Mouse (Mus musculus) macrophage (primary cell): ENCODE measurements around the gene 4933407L21Rik. TPM values are rescaled to one million over a fixed set of nuclear protein-coding genes. Genes with fewer than 3 reads are reported as not detected.
A peak's percentile ranks its signal among the peaks of the same experiment; 100 is the strongest.

ENCODE experiments used
- H3K27ac ChIP-seq: fragments of 350-480 bp; formaldehyde crosslinking; 2 replicates; pipeline ENCODE4 v1.9.0; 2021
- H3K36me3 ChIP-seq: fragments of 350-480 bp; formaldehyde crosslinking; 2 replicates; pipeline ENCODE4 v1.9.0; 2021; ENCODE audit errors: inconsistent target
- H3K4me3 ChIP-seq: fragments of 350-480 bp; formaldehyde crosslinking; 2 replicates; pipeline ENCODE4 v1.9.0; 2021; ENCODE audit errors: inconsistent target
- H3K79me2 ChIP-seq: fragments of 350-480 bp; formaldehyde crosslinking; 2 replicates; pipeline ENCODE4 v1.9.0; 2021; ENCODE audit errors: inconsistent target
- WGBS: methylation state at CpG from one replicate; pipeline ENCODE4 v1.1.7; 2026; ENCODE audit warnings: inconsistent platforms; ENCODE audit not compliant: missing documents; 5-methylcytosine and 5-hydroxymethylcytosine counted together
- polyA plus RNA-seq: library from polyadenylated mRNA; stranded (reverse); fragments of 250-400 nt; gene quantifications from 3 replicates; pipeline ENCODE4 v1.2.4, GENCODE M21; 2018; ENCODE audit warnings: inconsistent platforms
- total RNA-seq, 78 experiments: library from RNA; depleted of rRNA; stranded (reverse); fragments of 250-400 nt; gene quantifications; 1 replicate in 9 of 78; 2 replicates in 24 of 78; 3 replicates in 43 of 78; 4 replicates in 2 of 78; pipeline ENCODE4 v1.2.4; 2018; ENCODE audit warnings: inconsistent platforms in 56 of 78

Gene 4933407L21Rik
- total RNA-seq (2018; cell fraction: chromatin; rRNA removed) = 1 to 10 TPM in 2 of 26 experiments, under 1 TPM in 8, not detected in 16; 0.27 to 3.3 (median 0.60) TPM
- total RNA-seq (2018; cell fraction: cytosol; rRNA removed) = not detected
- total RNA-seq (2018; cell fraction: nucleus; rRNA removed) = 1 to 10 TPM in 1 of 26 experiments, under 1 TPM in 8, not detected in 17; 0.12 to 1.7 (median 0.56) TPM
- polyA plus RNA-seq = not detected in 3 replicates

DNA sequence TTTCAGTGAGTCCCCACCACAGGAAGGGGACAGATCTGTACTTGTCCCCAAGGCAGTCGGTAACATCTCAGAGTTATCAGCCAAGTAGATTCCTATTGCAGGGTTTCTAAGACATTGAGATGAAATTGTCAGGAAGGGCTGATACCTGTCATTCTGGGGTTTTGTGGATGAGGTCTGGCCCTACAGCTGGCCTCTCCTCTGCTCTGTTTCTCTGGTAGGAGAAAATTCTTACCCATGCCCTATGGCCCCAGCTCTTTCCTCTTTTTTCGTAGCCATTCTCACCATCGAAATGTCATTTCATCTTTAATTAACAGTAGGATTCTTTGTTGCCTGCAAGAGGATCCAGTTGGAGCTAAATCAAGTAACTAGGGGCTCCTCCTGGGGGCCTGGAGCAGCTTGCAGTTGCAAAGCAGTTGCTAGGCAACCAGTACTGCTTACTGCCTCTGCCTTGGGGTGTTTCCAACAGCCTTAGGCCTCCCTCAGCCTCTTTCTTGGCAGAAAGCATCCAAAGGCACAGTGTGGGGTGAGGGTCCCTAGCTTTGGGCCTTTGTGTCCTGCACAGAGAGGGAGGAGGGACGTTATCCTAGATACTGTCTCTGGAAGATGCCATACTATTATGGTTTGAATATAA is at the start of gene 4933407L21Rik:
Gene 4933407L21Rik (plus strand): TSS at position 427 of the 631 bp plus-strand sequence.
- Histone ChIP-seq H3K36me3 (no peaks in the 10 kb centered on the region), H3K4me3 (no peak within 1 kb of the TSS), H3K79me2 (no peaks in the 10 kb centered on the region), H3K27ac (no peak within 1 kb of the TSS)
- WGBS = 72% methylated on average over 4 of the region's 4 CpGs

GRCm38 (mm10) chr1:85882003-85882402 is 46.3 kb upstream of the 4933407L21Rik start:
- WGBS = 96% methylated on average over 12 of the region's 12 CpGs
- Histone ChIP-seq H3K36me3 (no peaks in the 10 kb centered on the region), H3K79me2 (no peaks in the 10 kb centered on the region), H3K4me3 (no peak overlapping the region), H3K27ac (no peak overlapping the region)

GRCm38 (mm10) chr1:85887221-85887620 is 41.1 kb upstream of the 4933407L21Rik start:
- 85% methylated on average over 7 of the region's 7 CpGs for WGBS
- H3K36me3 ChIP-seq = no peaks in the 10 kb centered on the region
- H3K27ac ChIP-seq = no peak overlapping the region
- no peaks in the 10 kb centered on the region for H3K79me2 ChIP-seq
- H3K4me3 ChIP-seq = no peak overlapping the region

DNA sequence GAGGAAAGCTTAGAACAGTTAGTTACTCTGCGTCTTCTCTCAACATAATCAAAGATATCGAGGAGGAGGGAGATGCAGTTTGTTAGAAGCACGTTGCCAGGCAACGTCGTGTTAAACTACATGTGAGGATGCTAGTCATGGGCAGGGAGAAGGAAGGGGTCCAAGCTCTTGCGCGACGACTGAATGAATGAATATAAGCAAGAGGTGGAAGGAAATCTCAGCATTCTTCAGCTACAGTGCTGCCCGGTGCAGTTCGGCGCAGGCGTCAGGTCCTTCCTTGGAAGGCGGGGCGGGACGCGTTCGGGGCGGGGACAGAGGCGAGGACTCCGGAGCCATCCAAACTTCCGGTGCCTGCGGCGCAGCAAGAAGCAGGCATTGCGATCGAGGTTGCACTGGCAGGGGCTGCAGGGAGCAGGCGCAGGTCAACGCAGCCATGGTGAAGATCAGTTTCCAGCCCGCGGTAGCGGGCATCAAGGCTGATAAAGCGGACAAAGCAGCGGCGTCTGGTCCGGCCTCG is 34.0 kb upstream of the 4933407L21Rik start, which contains the start of gene Itm2c:
Gene Itm2c (plus strand): TSS at position 51 of the 517 bp plus-strand sequence.
- peaks cover 46% of the 10 kb centered on the region for H3K79me2 ChIP-seq

DNA sequence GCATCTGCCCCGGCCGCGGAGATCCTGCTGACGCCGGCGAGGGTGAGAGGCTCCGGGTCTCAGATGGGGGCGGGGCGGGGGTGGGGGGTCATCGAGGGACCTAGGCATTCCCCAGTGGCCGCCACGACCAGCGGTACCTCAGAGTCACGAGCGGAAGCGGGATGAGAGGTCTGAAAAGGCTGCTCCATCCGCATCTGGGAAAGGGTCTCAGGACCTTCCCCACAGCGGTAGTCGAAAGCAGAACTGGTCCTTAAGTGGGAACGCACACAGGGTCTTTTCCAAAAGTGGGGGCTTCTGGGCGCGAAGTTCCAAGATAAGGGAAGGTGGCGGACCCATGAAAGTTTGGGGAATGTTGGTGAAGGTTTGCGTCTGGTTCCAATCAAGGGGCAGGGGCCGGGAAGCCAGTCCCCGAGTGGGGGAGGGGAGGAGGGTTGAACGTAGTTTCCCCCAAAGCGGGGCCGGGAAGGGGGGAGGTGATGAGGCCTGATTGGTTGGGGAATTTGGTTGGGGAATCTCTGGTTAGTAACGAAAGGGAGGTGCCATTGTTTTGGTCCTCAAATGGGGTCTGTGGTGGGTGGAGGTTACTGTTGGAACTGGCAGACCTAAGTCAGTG is 33.4 kb upstream of the 4933407L21Rik start:
- Histone ChIP-seq H3K27ac (peak overlapping the region; percentile 74), H3K4me3 (peak overlapping the region; percentile 90), H3K36me3 (no peaks in the 10 kb centered on the region), H3K79me2 (peaks cover 52% of the 10 kb centered on the region)
- 1% methylated on average over 30 of the region's 30 CpGs for WGBS

More for the DNA sequence above, 34.0 kb upstream of the 4933407L21Rik start, which contains the start of gene Itm2c:
- no peaks in the 10 kb centered on the region for H3K36me3 ChIP-seq
- peak within 1 kb of the TSS; percentile 90 for H3K4me3 ChIP-seq
- H3K27ac ChIP-seq = peak within 1 kb of the TSS; percentile 74
- WGBS = 2% methylated on average over 34 of the region's 35 CpGs

DNA sequence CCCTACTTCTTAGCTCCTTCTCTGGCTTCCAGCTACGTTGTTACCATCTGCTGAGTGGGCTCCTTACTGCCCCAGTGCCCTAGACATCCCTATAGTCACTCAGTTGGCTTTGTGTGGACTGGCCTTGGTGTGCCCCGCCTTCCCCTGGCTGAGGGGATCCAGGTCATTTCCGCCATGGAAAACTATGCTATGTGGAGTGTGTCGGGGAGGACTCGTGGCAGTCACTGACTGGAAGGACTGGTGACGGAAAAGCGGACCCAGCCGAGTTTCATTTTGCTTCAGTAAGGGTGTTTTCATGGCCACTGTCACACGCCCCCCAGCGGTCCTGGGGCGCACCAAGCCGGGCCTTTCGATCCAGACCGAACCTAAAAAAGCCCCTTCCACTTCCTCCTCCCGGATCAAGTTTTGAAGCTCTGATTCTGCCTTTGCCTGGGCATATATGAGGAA is 32.9 kb upstream of the 4933407L21Rik start:
- H3K4me3 ChIP-seq = peak overlapping the region; percentile 90
- peak overlapping the region; percentile 74 for H3K27ac ChIP-seq
- H3K36me3 ChIP-seq = no peaks in the 10 kb centered on the region
- 10% methylated on average over 13 of the region's 15 CpGs for WGBS
- peaks cover 57% of the 10 kb centered on the region for H3K79me2 ChIP-seq

DNA sequence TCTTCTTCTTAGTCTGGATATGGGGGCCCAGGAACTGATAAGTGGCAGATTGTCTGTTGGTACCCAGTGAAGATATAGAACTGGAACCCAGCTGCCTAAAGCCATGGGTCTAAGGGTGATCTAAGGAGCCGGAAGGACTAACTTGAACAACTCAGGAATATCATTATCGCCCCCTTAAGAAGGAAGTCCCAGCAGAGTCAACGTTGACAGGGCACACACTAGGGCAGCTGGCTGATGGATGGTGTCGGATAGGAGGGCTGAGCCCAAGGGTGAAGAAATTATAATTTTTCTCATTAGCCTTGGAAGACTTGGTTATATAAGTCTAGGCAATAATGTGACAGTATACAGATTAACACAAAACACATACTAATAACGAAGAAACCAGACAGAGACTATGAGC is 32.2 kb upstream of the 4933407L21Rik start:
- Histone ChIP-seq H3K79me2 (peaks cover 64% of the 10 kb centered on the region), H3K4me3 (peak overlapping the region; percentile 90; the same call in 1 of the 2 replicates)
- WGBS = 88% methylated on average over 5 of the region's 5 CpGs

DNA sequence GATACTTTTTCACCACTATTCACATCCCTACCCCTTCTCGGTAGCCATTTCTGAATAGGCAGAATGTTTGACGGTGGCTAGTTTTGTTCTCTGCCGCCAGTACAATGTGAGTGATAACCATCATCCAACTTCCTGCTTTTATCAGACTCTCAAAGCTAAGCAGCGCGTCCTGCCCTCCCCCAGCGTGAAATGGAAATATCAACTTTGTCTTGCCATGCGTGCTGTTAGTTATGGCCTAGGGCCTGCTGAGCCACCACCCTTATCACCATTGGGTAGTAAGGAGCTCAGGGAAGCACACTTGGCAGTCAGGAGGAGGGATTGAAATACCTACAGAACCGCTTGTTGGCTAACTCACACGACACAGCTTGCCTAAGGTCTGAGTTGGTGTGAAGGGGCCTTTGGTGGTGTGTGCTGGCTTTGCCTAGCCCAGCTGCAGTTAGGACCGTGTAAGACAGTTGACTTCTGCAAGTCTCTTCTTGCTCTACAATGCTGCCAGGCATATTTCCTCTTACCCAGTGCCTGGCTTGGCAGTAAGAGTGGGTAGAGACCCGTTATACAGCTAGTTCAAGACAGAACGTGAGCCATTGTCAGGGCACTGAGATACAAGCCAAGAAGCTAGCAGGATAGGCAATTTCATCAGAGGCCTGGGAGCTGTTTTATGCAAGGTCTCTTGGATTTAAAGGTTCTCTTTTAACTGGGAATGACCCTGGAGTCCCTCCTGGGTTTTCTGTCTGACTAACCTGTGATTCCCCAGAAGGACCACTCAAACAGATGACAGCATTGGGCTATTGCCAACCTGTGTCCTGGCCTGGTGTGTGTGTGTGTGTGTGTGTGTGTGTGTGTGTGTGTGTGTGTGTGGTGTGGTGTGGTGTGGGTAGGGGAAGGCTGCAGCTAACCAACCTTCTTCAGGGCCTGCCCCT is 31.2 kb upstream of the 4933407L21Rik start:
- H3K79me2 ChIP-seq = peaks cover 74% of the 10 kb centered on the region
- no peak overlapping the region for H3K4me3 ChIP-seq
- 49% methylated on average over 12 of the region's 12 CpGs for WGBS
- H3K27ac ChIP-seq = no peak overlapping the region
- H3K36me3 ChIP-seq = no peaks in the 10 kb centered on the region

More for the DNA sequence above, 32.2 kb upstream of the 4933407L21Rik start:
- peak overlapping the region; percentile 74 for H3K27ac ChIP-seq
- H3K36me3 ChIP-seq = no peaks in the 10 kb centered on the region

DNA sequence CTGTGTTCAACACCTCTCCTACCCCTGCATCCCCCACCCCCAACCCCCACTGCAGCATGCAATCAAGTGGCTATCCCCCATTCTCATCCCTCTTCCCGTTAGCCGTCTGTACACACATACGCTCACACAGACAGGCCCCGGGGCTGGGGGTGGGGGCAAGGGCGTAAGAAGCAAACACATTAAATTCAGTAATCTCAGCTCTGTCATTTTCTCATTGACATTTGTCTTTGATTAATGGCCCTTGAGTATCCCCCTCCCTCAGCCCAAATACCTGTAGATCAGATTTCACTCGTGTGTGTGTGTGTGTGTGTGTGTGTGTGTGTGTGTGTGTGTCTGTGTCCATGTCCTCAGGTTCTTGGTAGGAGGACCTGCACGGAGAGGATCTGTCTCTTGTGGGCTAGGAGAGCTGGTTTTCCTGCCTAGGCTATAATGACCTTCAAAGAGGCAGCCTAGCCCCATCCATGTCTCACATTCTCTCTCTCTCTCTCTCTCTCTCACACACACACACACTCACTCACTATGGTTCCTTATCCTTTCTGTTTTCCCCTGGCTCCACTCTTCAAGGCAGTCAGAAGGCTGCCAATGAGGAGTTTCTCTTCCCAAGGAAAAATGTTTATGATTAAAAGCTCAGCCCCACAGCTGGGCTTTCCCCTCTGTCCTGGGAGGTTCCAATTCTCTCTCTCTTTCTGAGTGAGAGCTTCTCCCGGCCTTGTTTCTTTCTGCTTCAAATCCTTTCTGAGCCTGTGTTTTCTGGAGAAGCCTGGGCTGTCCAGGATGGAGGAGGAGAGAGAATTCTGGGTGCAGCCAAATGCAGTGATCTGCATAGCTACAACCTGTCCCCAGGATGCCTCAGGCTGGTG is 30.2 kb upstream of the 4933407L21Rik start:
- Histone ChIP-seq H3K27ac (no peak overlapping the region), H3K4me3 (no peak overlapping the region), H3K79me2 (peaks cover 83% of the 10 kb centered on the region), H3K36me3 (peaks cover 10% of the 10 kb centered on the region; the same call in 1 of the 2 replicates)
- WGBS = 93% methylated on average over 6 of the region's 8 CpGs

DNA sequence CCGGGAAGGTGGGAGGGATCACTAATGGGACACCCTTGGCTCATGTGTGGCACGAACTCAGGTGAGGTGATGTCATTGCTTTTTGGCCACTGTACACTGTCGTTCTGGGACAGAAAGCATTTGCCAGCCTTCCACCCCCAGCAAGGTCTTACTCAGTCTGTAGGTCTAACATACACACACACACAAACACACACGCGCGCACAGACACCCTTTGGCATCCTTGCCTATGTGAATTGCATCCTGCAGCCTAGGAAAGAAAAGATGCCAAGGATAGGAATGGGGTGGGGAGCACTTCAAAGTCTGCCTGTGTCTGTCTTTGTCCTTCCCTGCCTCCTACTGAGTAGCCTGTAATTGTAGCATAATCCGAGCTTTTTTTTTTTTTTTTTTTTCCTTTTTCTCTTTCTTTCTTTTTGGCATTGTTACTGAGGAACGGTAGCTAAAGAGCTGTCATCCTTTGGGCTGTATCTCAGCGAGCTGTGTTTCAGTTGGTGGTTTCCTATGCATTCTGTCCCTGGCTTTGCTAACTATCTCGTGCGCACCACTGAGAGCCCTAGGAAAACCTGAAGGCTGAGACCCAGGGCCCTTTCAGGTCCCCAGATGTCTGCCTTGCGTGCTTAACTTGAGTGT is 29.4 kb upstream of the 4933407L21Rik start:
- WGBS = 85% methylated on average over 12 of the region's 12 CpGs
- no peak overlapping the region for H3K4me3 ChIP-seq
- no peak overlapping the region for H3K27ac ChIP-seq
- peaks cover 17% of the 10 kb centered on the region for H3K36me3 ChIP-seq
- H3K79me2 ChIP-seq = peaks cover 83% of the 10 kb centered on the region

DNA sequence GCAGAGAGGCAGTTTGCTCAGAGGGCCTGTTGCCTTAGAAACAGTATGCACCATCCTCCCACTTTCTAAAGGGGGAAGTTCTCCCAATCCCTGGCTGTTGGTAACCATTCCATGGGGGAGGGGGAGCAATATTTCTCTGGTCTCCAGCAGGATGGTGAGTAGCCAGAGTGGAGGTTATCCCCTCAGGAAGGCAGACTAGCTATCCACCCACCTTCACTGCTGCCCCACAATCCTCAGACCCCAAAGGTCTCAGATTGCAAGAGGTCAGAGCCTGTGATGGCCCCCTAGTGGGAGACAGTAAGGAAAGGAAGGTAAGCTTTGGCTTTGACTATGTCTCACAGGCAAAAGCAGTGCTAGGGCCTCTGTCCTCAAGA is 28.9 kb upstream of the 4933407L21Rik start:
- Histone ChIP-seq H3K79me2 (peaks cover 83% of the 10 kb centered on the region), H3K4me3 (no peak overlapping the region), H3K36me3 (peaks cover 22% of the 10 kb centered on the region), H3K27ac (no peak overlapping the region)

DNA sequence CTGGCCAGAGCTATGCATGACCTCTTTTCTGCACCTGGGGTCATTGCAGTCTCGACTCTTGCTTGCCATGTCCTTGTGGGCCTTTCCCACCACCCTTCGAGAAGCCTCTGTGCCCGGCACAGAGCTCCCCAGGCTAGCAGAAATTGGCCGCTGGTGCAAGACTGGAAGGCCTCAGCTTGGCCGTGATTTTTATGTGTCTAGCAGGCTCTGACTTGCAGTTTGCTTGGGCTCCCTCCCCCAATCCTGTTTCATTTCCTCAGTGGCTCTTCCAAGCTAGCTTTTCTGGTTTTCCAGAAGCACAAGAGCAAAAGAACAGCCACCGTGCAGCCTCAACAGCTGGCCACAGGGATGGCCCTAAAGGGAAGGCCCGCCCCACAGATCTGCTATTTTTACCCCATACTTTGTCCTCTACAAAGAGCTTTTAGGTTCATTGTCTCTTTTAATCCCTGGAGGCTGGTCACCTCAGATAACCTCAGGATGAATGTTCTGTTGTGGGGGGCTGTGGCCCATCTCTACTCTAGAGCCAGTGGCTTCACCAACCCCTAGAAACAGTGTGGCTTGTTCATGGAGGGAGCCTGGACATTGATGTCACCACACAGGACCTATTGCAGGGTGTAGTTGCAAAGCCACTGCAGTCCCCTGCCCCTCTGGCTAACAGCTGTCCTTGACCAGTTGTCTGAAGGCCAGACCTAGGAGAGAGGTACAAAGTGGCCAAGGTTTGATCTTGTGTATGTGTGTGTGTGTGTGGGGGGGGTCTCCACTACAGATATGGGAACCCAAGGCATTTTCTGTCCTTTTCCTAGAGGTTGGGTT is 27.6 kb upstream of the 4933407L21Rik start:
- H3K4me3 ChIP-seq = no peak overlapping the region
- H3K27ac ChIP-seq = no peak overlapping the region
- 68% methylated on average over 7 of the region's 7 CpGs for WGBS
- peaks cover 36% of the 10 kb centered on the region for H3K36me3 ChIP-seq
- H3K79me2 ChIP-seq = peaks cover 72% of the 10 kb centered on the region
